In genomic region chr6:64263517-64263916, GRCm38 (mm10) we compare ENCODE assay signal across 21 mouse cellular contexts.
"Had no signal": no experiment of that assay in that cellular context is flagged by ENCODE, and none has a peak within 500 bp of the region (broad histone marks: within the 10 kb centered on the region; RNA-seq: fewer than 3 reads in every experiment).

No protein-coding gene starts in this region.

- H3K4me2 ChIP-seq: limb, embryonic 12.5 days; limb, embryonic 15.5 days; liver, embryonic 11.5 days; lung, embryonic 14.5 days; midbrain, embryonic 13.5 days; neural tube, embryonic 13.5 days; stomach, embryonic 15.5 days had no signal

- H3K9me3 ChIP-seq: limb, embryonic 15.5 days; midbrain, embryonic 13.5 days; neural tube, embryonic 13.5 days; stomach, embryonic 15.5 days had no signal

- H3K27ac ChIP-seq: limb, embryonic 12.5 days; limb, embryonic 15.5 days; liver, embryonic 14.5 days; macrophage; midbrain, embryonic 13.5 days; neural tube, embryonic 13.5 days; stomach, embryonic 15.5 days had no signal

- H3K4me1 ChIP-seq: limb, embryonic 12.5 days; limb, embryonic 15.5 days; midbrain, embryonic 13.5 days; neural tube, embryonic 13.5 days; stomach, embryonic 15.5 days had no signal

- H3K27me3 ChIP-seq: limb, embryonic 12.5 days; limb, embryonic 15.5 days; midbrain, embryonic 13.5 days; neural tube, embryonic 13.5 days; stomach, embryonic 15.5 days had no signal

- ATAC-seq: liver, postnatal 0 days; lung, postnatal 0 days; midbrain, embryonic 13.5 days; midbrain, embryonic 16.5 days had no signal

- DNase-seq: kidney, postnatal 14 days; kidney, postnatal 4 days; left cerebral cortex, postnatal 4 days; liver, postnatal 0 days; lung, embryonic 14.5 days; retina, postnatal 1 day; right cerebral cortex, postnatal 25 days; spleen, adult 18-20 months; thymus, adult 18-20 months; thymus, postnatal 36 days had no signal

- H3K4me3 ChIP-seq: limb, embryonic 12.5 days; limb, embryonic 15.5 days; midbrain, embryonic 13.5 days; myocyte; neural tube, embryonic 13.5 days; stomach, embryonic 15.5 days had no signal

- H3K36me3 ChIP-seq: limb, embryonic 12.5 days; limb, embryonic 15.5 days; midbrain, embryonic 13.5 days; neural tube, embryonic 13.5 days; stomach, embryonic 15.5 days had no signal

- H3K9ac ChIP-seq: limb, embryonic 12.5 days; limb, embryonic 15.5 days; liver, embryonic 14.5 days; liver, postnatal 0 days; lung, embryonic 14.5 days; midbrain, embryonic 13.5 days; neural tube, embryonic 13.5 days; stomach, embryonic 15.5 days had no signal
